Comparison of ENCODE assay signal across 7 mouse cellular contexts in genomic region chr12:54709691-54710493, GRCm38 (mm10). TPM values are rescaled to one million over a fixed set of nuclear protein-coding genes. Genes with fewer than 3 reads are reported as not detected.
DNase-seq lines count a peak whose midpoint lies in the region; ATAC-seq and TF ChIP-seq lines count a peak whose summit lies in the region.
"Not testable (repeated sequence)": the region's sequence is repeated elsewhere in the genome, so short reads cannot be mapped to it uniquely, and the experiment has no call there.

No protein-coding gene starts in this region.

- TF ChIP-seq POLR2A in liver, adult 2 months (IDR thresholded peaks at IDR 0.05; ENCODE audit: extremely low read depth, insufficient read depth, low read length) = not testable (repeated sequence)

- not testable (repeated sequence) for H3K9me3 ChIP-seq in embryonic facial prominence, embryonic 11.5 days (replicated peaks; ENCODE audit: control insufficient read depth, low read length); forebrain, embryonic 16.5 days (ENCODE audit: control insufficient read depth, low read length); neural tube, embryonic 15.5 days (replicated peaks)

- WGBS in embryonic facial prominence, embryonic 11.5 days = 0% methylated on average over 9 of the region's 44 CpGs
- WGBS in forebrain, embryonic 16.5 days = 0% methylated on average over 9 of the region's 44 CpGs
- 1% methylated on average over 12 of the region's 44 CpGs for WGBS in liver, adult 2 months
- 1% methylated on average over 11 of the region's 44 CpGs for WGBS in neural tube, embryonic 15.5 days

- not testable (repeated sequence) for H3K4me3 ChIP-seq in embryonic facial prominence, embryonic 11.5 days (ENCODE audit: low read depth, low read length); neural tube, embryonic 15.5 days (replicated peaks)
- H3K4me3 ChIP-seq in forebrain, embryonic 16.5 days (replicated peaks; ENCODE audit: low read length) = peak overlapping the region; percentile 19; the same call in 1 of the 2 replicates
- 0 out of 2 replicates have a peak overlapping the region, but pooled peaks have one; percentile 16 for H3K4me3 ChIP-seq in liver, adult 2 months (ENCODE audit: insufficient read depth, low read depth, low read length)

- not testable (repeated sequence) for H3K79me2 ChIP-seq in liver, adult 2 months (ENCODE audit: control insufficient read depth, insufficient read depth, low read length)

- not testable (repeated sequence) for H3K27ac ChIP-seq in embryonic facial prominence, embryonic 11.5 days (replicated peaks; ENCODE audit: low read depth, low read length); forebrain, embryonic 16.5 days (ENCODE audit: low read length); liver, adult 2 months (replicated peaks; ENCODE audit: insufficient read depth, low read depth, low read length); neural tube, embryonic 15.5 days (replicated peaks)

- H3K27me3 ChIP-seq in embryonic facial prominence, embryonic 11.5 days (ENCODE audit: control insufficient read depth, insufficient read depth, low read length); forebrain, embryonic 16.5 days (replicated peaks; ENCODE audit: control insufficient read depth, insufficient read depth, low read length); liver, adult 2 months (ENCODE audit: control insufficient read depth, insufficient read depth, low read length); neural tube, embryonic 15.5 days (replicated peaks): not testable (repeated sequence)

- not testable (repeated sequence) for H3K9ac ChIP-seq in embryonic facial prominence, embryonic 11.5 days (replicated peaks; ENCODE audit: low read length); forebrain, embryonic 16.5 days (replicated peaks; ENCODE audit: low read depth, low read length); liver, adult 2 months (ENCODE audit: low read depth, low read length); neural tube, embryonic 15.5 days (replicated peaks)

- not testable (repeated sequence) for H3K4me2 ChIP-seq in embryonic facial prominence, embryonic 11.5 days (ENCODE audit: low read depth, low read length); forebrain, embryonic 16.5 days (ENCODE audit: low read length)
- H3K4me2 ChIP-seq in neural tube, embryonic 15.5 days = peak overlapping the region; percentile 35; the same call in 1 of the 2 replicates

- not testable (repeated sequence) for H3K36me3 ChIP-seq in embryonic facial prominence, embryonic 11.5 days (replicated peaks; ENCODE audit: control insufficient read depth, insufficient read depth, low read depth, low read length); forebrain, embryonic 16.5 days (ENCODE audit: control insufficient read depth, insufficient read depth); liver, adult 2 months (ENCODE audit: control insufficient read depth, insufficient read depth, low read length); neural tube, embryonic 15.5 days

- H3K4me1 ChIP-seq in embryonic facial prominence, embryonic 11.5 days (ENCODE audit: control insufficient read depth, insufficient read depth, low read length); forebrain, embryonic 16.5 days (replicated peaks; ENCODE audit: control insufficient read depth, insufficient read depth, low read length); liver, adult 2 months (ENCODE audit: control insufficient read depth, insufficient read depth, low read length); neural tube, embryonic 15.5 days: not testable (repeated sequence)

- not testable (repeated sequence) for TF ChIP-seq CTCF in liver, adult 2 months (IDR thresholded peaks at IDR 0.05; ENCODE audit: low read depth, low read length)

- peak; percentile 36 for ATAC-seq in embryonic facial prominence, embryonic 11.5 days (replicated peaks; ENCODE audit: insufficient number of reproducible peaks, low FRiP score, low TSS enrichment, low read depth)
- peak; percentile 58 for ATAC-seq in forebrain, embryonic 16.5 days
- peak; percentile 10 to 19; a peak in 2 of 4 replicates for ATAC-seq in hematopoietic stem cell, adult 5-6 weeks (replicated peaks in 1 of 2; ENCODE audit: insufficient read depth in 1 of 2, low FRiP score in 2 of 2, low TSS enrichment in 1 of 2, low read depth in 1 of 2, poor library complexity in 2 of 2, severe bottlenecking in 2 of 2)
- peak; percentile 11 for ATAC-seq in megakaryocyte-erythroid progenitor cell, adult 5-6 weeks (replicated peaks; ENCODE audit: low FRiP score, low TSS enrichment, poor library complexity, severe bottlenecking)
- peak; percentile 84 for ATAC-seq in neural tube, embryonic 15.5 days (ENCODE audit: low FRiP score)

- DNase-seq in embryonic facial prominence, embryonic 11.5 days (ENCODE audit: low spot score); liver, adult 2 months (ENCODE audit: extremely low read depth, low read depth, low spot score): not testable (repeated sequence)
- peak; percentile 18 for DNase-seq in kidney, adult 18-20 months

RNA-seq across cellular contexts. Expression of gene Eapp, which starts 14.2 kb away (rescaled TPM):
- 68.7 and 81.1 TPM in 2 replicates for polyA plus RNA-seq in embryonic facial prominence, embryonic 11.5 days (2014; fragmentation: Nextera tagmentation; extraction: Ambion mirVana)
- 80.3 and 85.6 TPM in 2 replicates for polyA plus RNA-seq in forebrain, embryonic 16.5 days (2015; fragmentation: Nextera tagmentation; extraction: Ambion mirVana)
- total RNA-seq in hematopoietic stem cell, adult 5-6 weeks (2017) = 66.3 and 116 TPM in 2 replicates
- total RNA-seq in liver, adult 2 months (2014; rRNA removed) = 12.4 and 17.1 TPM in 2 replicates
- 15.9 and 24.6 TPM in 2 replicates for polyA plus RNA-seq in liver, adult 2 months (2012; rRNA removed)
- 34.3 and 65.4 TPM in 2 replicates for total RNA-seq in megakaryocyte-erythroid progenitor cell, adult 5-6 weeks (2014; fragmentation: Nextera tagmentation)
- 71.3 and 79.8 TPM in 2 replicates for total RNA-seq in megakaryocyte-erythroid progenitor cell, adult 5-6 weeks (2017)
- polyA plus RNA-seq in neural tube, embryonic 15.5 days (2015; fragmentation: Nextera tagmentation; extraction: Ambion mirVana) = 76.4 and 86.5 TPM in 2 replicates

RNA-seq across cellular contexts. Expression of gene Sptssa, which starts 53.5 kb away (rescaled TPM):
- polyA plus RNA-seq in embryonic facial prominence, embryonic 11.5 days (2014; fragmentation: Nextera tagmentation; extraction: Ambion mirVana) = 213 and 221 TPM in 2 replicates
- polyA plus RNA-seq in forebrain, embryonic 16.5 days (2015; fragmentation: Nextera tagmentation; extraction: Ambion mirVana) = 169 and 183 TPM in 2 replicates
- 210 and 247 TPM in 2 replicates for total RNA-seq in hematopoietic stem cell, adult 5-6 weeks (2017)
- total RNA-seq in liver, adult 2 months (2014; rRNA removed) = 70.2 and 86.3 TPM in 2 replicates
- polyA plus RNA-seq in liver, adult 2 months (2012; rRNA removed) = 98.6 and 102 TPM in 2 replicates
- total RNA-seq in megakaryocyte-erythroid progenitor cell, adult 5-6 weeks (2014; fragmentation: Nextera tagmentation) = 99.0 and 120 TPM in 2 replicates
- total RNA-seq in megakaryocyte-erythroid progenitor cell, adult 5-6 weeks (2017) = 133 and 170 TPM in 2 replicates
- 207 and 210 TPM in 2 replicates for polyA plus RNA-seq in neural tube, embryonic 15.5 days (2015; fragmentation: Nextera tagmentation; extraction: Ambion mirVana)

Comparison
In these comparisons a context has a peak if more than half of its experiments do, and no peak if none do; other contexts are left out.
1. ATAC-seq: peak in every context shown above with its lines; median percentile 84 in neural tube, embryonic 15.5 days; 58 in forebrain, embryonic 16.5 days; 36 in embryonic facial prominence, embryonic 11.5 days; 14 in hematopoietic stem cell, adult 5-6 weeks; 11 in megakaryocyte-erythroid progenitor cell, adult 5-6 weeks.